Mouse (Mus musculus): ENCODE results near the gene Ccsap. TPM values are rescaled to one million over a fixed set of nuclear protein-coding genes. Genes with fewer than 3 reads are reported as not detected.
A peak's percentile ranks its signal among the peaks of the same experiment; 100 is the strongest.

Gene Ccsap
- polyA plus RNA-seq (2012; ENCODE audit: insufficient read depth, insufficient read length, low replicate concordance, missing spikeins), result not detected in 2 replicates

DNA sequence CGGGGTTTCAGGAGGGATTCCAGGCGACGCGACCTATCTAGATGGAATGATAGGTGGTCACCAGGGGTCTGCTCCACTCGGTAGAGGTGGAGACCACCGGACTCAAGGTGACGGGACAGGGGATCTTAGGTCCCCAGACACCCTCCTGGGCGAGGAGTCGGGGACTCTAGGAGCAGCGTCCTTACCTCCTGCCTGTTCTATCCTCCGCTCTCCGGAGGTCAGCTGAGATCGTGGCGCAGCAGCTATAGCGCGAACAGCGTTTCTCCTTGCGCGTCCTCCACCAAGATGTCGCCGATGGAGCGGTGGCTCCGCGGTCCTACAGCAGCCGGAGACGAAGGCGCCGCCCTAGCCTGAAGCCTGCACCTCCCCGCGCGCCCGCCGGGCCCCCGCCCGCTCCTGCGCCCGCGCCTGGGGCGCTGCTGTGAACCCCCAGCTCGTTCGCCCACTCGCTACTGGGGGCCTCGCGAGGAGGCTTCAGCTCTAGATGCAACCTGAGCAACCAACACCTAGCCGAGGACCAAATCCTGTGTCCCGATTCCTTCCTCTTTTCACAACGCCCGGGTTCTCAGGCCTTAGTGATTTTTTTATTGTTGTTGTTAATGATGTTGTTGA lies at the start of gene Ccsap:
Gene Ccsap (minus strand): TSS at position 562 of the 612 bp plus-strand sequence.
- TF ChIP-seq CTCF (IDR thresholded peaks at IDR 0.05; ENCODE audit: insufficient read depth, low read depth, low read length), result 0 out of 2 replicates have a peak, but pooled peaks have one; percentile 19
- peak; percentile 58 for TF ChIP-seq POLR2A (IDR thresholded peaks at IDR 0.05; ENCODE audit: insufficient read depth, low read depth, low read length)
- H3K27ac ChIP-seq (ENCODE audit: insufficient read depth, low read depth, low read length), result peak within 1 kb of the TSS; percentile 99
- peak within 1 kb of the TSS; percentile 81 for H3K4me3 ChIP-seq (ENCODE audit: insufficient read depth, low read depth, low read length)
- 2% methylated on average over 48 of the region's 48 CpGs for WGBS
- H3K4me1 ChIP-seq (ENCODE audit: control insufficient read depth, insufficient read depth, low read length), result peaks cover 18% of the 10 kb centered on the region

DNA sequence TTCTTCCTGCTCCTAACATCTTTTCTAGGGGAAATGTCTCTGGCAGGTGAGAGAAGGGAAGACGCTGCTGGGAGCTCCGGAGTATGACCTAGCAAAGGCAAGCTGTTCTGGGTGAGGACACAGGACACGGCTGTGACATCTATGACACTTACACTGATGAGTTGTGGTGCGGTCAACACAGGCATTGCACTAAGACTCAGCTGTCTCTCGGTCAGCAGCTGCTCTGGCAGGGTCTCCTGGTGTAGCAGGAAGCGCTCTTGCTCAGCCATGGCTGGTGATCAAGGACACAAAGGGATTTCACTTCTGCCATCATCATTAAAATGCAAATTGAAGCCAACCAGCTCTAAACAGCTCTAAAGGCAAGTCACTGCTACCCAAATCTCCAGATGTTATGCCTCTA lies 47.6 kb upstream of the Ccsap start:
- 83% methylated on average over 6 of the region's 6 CpGs for WGBS
- no peak overlapping the region for H3K27ac ChIP-seq (ENCODE audit: insufficient read depth, low read depth, low read length)
- H3K4me3 ChIP-seq (ENCODE audit: insufficient read depth, low read depth, low read length), result no peak overlapping the region
- TF ChIP-seq CTCF (IDR thresholded peaks at IDR 0.05; ENCODE audit: insufficient read depth, low read depth, low read length) (no peak), POLR2A (IDR thresholded peaks at IDR 0.05; ENCODE audit: insufficient read depth, low read depth, low read length) (no peak)
- no peaks in the 10 kb centered on the region for H3K4me1 ChIP-seq (ENCODE audit: control insufficient read depth, insufficient read depth, low read length)

DNA sequence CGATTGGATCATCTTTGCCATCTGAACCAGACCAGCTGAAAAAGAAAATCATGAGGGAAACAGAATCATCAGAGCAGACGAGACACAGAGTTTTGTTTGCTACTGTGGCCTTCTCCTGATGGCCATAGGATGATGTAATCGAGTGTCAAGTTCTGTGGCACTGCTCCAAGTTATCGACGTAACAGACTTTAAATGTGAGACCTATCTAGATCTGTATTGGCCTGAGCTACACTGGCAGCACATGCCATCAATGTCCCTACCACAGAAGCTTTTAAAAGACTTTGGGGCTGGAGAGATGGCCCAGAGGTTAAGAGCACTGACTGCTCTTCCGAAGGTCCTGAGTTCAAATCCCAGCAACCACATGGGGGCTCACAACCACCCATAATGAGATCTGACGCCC lies 42.6 kb upstream of the Ccsap start:
- TF ChIP-seq POLR2A (IDR thresholded peaks at IDR 0.05; ENCODE audit: insufficient read depth, low read depth, low read length) (no peak), CTCF (IDR thresholded peaks at IDR 0.05; ENCODE audit: insufficient read depth, low read depth, low read length) (no peak)
- no peak overlapping the region for H3K27ac ChIP-seq (ENCODE audit: insufficient read depth, low read depth, low read length)
- 86% methylated on average over 7 of the region's 7 CpGs for WGBS
- no peaks in the 10 kb centered on the region for H3K4me1 ChIP-seq (ENCODE audit: control insufficient read depth, insufficient read depth, low read length)
- no peak overlapping the region for H3K4me3 ChIP-seq (ENCODE audit: insufficient read depth, low read depth, low read length)

DNA sequence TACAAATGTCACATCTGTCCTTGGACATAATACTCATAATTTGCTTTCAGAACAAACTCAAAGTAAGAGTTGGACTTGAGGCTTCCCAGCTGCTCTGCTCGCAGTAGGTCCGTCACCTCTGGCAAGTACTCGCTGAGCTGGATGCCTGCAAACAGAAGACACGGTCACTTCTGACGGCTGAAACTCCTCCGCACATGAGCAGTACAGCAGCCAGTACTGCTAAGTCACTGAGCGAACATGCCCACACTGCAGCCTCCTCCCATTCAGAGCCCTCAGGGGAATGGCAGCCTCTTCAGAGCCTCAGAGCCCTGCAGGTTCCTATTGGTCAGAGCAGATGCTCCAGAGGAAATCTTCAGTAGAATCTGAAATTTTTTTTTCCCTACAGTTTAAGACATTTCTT lies 39.4 kb upstream of the Ccsap start:
- TF ChIP-seq CTCF (IDR thresholded peaks at IDR 0.05; ENCODE audit: insufficient read depth, low read depth, low read length) (no peak), POLR2A (IDR thresholded peaks at IDR 0.05; ENCODE audit: insufficient read depth, low read depth, low read length) (no peak)
- 81% methylated on average over 7 of the region's 7 CpGs for WGBS
- no peak overlapping the region for H3K27ac ChIP-seq (ENCODE audit: insufficient read depth, low read depth, low read length)
- no peak overlapping the region for H3K4me3 ChIP-seq (ENCODE audit: insufficient read depth, low read depth, low read length)
- H3K4me1 ChIP-seq (ENCODE audit: control insufficient read depth, insufficient read depth, low read length), result peaks cover 9% of the 10 kb centered on the region

DNA sequence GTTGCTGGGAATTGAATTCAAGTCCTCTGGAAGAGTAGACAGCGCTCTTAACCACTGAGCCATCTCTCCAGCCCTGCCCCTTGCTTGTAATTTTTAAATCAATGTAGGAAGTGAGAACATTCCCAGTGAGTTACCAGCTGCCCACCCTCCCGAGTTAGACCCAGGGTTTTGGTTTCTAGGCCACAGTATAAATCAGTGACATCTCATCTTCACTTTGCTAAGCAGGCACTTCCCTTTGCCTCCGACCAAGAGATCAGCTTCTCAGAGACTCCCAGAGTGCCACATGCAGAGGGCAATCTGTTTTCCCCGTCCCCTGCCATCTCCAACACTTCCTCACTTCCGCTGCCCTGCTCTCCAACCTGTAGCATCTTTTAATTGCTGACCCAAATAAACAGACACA lies 38.6 kb upstream of the Ccsap start:
- WGBS, result 84% methylated on average over 5 of the region's 5 CpGs
- H3K4me1 ChIP-seq (ENCODE audit: control insufficient read depth, insufficient read depth, low read length), result peaks cover 9% of the 10 kb centered on the region
- TF ChIP-seq CTCF (IDR thresholded peaks at IDR 0.05; ENCODE audit: insufficient read depth, low read depth, low read length) (no peak), POLR2A (IDR thresholded peaks at IDR 0.05; ENCODE audit: insufficient read depth, low read depth, low read length) (no peak)
- H3K4me3 ChIP-seq (ENCODE audit: insufficient read depth, low read depth, low read length), result no peak overlapping the region
- no peak overlapping the region for H3K27ac ChIP-seq (ENCODE audit: insufficient read depth, low read depth, low read length)

DNA sequence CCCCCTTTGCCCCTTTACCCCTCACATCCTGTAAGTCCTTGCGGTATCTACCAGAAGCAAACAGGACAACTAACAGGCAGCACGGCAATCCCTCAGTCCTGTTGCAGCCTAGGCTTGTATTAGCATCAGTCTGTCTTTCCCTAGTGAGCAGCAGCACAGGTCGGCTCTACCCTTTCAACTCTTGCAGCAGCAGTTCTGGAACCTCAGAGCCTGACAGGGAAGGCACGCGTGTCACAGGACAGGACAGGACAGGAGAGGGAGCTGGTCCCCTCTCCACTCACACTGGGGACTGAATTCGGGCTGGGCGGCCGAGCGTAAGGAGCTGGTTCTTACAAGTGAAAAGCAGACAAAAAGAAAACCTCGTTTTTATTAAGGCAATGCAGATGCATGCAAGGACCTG lies 36.8 kb upstream of the Ccsap start:
- no peak overlapping the region for H3K4me3 ChIP-seq (ENCODE audit: insufficient read depth, low read depth, low read length)
- H3K4me1 ChIP-seq (ENCODE audit: control insufficient read depth, insufficient read depth, low read length), result peaks cover 25% of the 10 kb centered on the region
- no peak overlapping the region for H3K27ac ChIP-seq (ENCODE audit: insufficient read depth, low read depth, low read length)
- no peak for TF ChIP-seq POLR2A (IDR thresholded peaks at IDR 0.05; ENCODE audit: insufficient read depth, low read depth, low read length)
- no peak for TF ChIP-seq CTCF (IDR thresholded peaks at IDR 0.05; ENCODE audit: insufficient read depth, low read depth, low read length)
- 55% methylated on average over 10 of the region's 10 CpGs for WGBS

DNA sequence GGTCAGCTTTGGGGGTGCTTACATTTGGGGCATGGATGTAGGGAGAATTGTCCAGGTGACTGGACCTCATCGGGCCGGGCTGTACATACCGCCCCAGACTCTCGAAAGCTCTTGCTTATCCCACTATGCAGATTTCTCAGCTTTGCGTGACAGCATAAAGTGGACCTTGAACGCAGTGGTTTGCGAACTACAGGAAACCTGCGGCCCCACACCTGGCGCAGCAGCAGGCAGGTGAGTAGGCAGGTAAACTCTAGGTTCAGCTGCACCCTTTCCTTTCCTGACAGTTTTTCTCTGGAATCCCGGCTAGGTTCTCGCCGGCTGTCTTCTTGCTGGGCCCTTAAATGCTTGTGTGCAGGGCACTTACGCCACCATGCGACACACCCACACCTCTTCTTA lies 36.4 kb upstream of the Ccsap start:
- no peak for TF ChIP-seq CTCF (IDR thresholded peaks at IDR 0.05; ENCODE audit: insufficient read depth, low read depth, low read length)
- no peak for TF ChIP-seq POLR2A (IDR thresholded peaks at IDR 0.05; ENCODE audit: insufficient read depth, low read depth, low read length)
- H3K4me3 ChIP-seq (ENCODE audit: insufficient read depth, low read depth, low read length), result no peak overlapping the region
- WGBS, result 66% methylated on average over 14 of the region's 14 CpGs
- H3K4me1 ChIP-seq (ENCODE audit: control insufficient read depth, insufficient read depth, low read length), result peaks cover 27% of the 10 kb centered on the region
- no peak overlapping the region for H3K27ac ChIP-seq (ENCODE audit: insufficient read depth, low read depth, low read length)

DNA sequence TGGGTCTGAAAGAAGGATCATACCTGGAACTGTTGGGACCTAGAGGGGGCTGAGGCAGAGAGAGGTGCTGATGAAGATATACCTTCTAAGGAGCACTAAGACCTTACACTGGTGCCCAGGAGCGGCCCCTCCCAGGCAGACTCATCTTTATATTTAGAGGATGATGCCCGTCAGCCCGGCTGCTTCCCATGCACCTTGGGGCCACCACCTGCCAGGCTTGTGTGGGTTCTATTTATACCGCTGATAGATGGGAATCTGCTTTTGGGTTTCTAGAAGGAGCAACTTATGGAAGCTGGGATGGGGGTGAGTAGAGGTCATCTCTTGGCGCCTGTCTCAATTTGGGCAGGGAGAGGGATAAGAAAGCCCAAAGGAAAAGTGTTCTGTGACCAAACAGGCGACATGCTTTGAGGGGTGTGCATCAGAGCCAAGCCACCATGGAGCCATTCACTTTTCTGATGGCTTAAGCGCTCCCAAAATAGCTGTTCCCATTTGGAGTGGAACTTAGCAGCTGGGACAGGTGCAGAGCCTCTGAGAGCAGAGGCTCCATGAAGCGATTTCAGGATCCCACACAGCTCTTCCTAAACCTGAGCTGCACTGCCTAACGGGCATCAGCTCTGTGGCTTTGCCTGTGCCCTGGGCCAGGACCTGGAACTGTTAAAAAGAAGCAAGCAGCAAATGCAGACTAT lies 35.8 kb upstream of the Ccsap start:
- 64% methylated on average over 9 of the region's 9 CpGs for WGBS
- no peak overlapping the region for H3K27ac ChIP-seq (ENCODE audit: insufficient read depth, low read depth, low read length)
- H3K4me1 ChIP-seq (ENCODE audit: control insufficient read depth, insufficient read depth, low read length), result peaks cover 31% of the 10 kb centered on the region
- H3K4me3 ChIP-seq (ENCODE audit: insufficient read depth, low read depth, low read length), result no peak overlapping the region
- TF ChIP-seq POLR2A (IDR thresholded peaks at IDR 0.05; ENCODE audit: insufficient read depth, low read depth, low read length) (no peak), CTCF (IDR thresholded peaks at IDR 0.05; ENCODE audit: insufficient read depth, low read depth, low read length) (no peak)

DNA sequence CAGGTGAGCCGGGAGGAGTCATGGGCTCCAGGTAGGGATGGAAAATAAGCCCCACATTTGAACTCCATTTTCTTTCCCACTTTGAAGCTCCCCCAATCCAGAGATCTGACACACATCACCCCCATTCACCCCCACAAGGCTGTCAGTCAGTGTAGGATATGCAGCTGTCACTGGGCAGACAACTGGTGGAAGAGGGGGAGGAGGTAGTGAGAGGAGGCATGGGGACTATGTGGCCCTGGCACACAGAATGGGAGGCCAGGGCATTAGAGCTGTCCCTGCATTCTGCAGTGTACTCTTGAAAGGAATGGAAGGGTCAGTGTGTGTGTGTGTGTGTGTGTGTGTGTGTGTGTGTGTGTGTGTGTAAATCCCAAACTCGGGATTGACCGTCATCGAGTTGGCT lies 35.2 kb upstream of the Ccsap start:
- Histone ChIP-seq H3K4me3 (ENCODE audit: insufficient read depth, low read depth, low read length) (no peak overlapping the region), H3K27ac (ENCODE audit: insufficient read depth, low read depth, low read length) (no peak overlapping the region), H3K4me1 (ENCODE audit: control insufficient read depth, insufficient read depth, low read length) (peaks cover 31% of the 10 kb centered on the region)
- TF ChIP-seq POLR2A (IDR thresholded peaks at IDR 0.05; ENCODE audit: insufficient read depth, low read depth, low read length), result no peak
- TF ChIP-seq CTCF (IDR thresholded peaks at IDR 0.05; ENCODE audit: insufficient read depth, low read depth, low read length), result no peak
- 77% methylated on average over 4 of the region's 4 CpGs for whole genome bisulfite sequencing
